Mouse (Mus musculus) left cerebral cortex, postnatal 36 days (tissue): Measurements from ENCODE around the gene Ddrgk1. TPM values are rescaled to one million over a fixed set of nuclear protein-coding genes. Genes with fewer than 3 reads are reported as not detected.
"Not testable (repeated sequence)": the region's sequence is repeated elsewhere in the genome, so short reads cannot be mapped to it uniquely, and the experiment has no call there.

Experiments used
- DNase-seq, 2 experiments: peaks; one replicate each; pipeline ENCODE4 v3.0.0; 2021 to 2022; ENCODE audit warnings: low spot score in 2 of 2, mixed read lengths in 1 of 2
- intact Hi-C: fragments of 180-260 bp; cut with DNase I; formaldehyde crosslinking; loops from one replicate; pipeline ENCODE4 v1.15.1; 2025
- total RNA-seq, 2 experiments: library from RNA; stranded (reverse); gene quantifications; 2 replicates each; pipeline ENCODE4 v1.2.3; 2021

Gene Ddrgk1
- total RNA-seq, 2 experiments from 2014 or later, result 97.9 to 102 TPM

GRCm38 (mm10) chr2:130655660-130656339 is 8.7 kb downstream of the Ddrgk1 start:
- intact Hi-C loops, result loop anchor here (2.0 kb wide), 1 partner anchor 13 kb away; the partner anchor contains the start of gene Lzts3
- DNase-seq, result peak in 1 of 2 experiments; percentile 20

- no peak for DNase-seq
- intact Hi-C loops, result no loop called here
Observed at GRCm38 (mm10) chr2:130653760-130654159, 10.7 kb downstream of the Ddrgk1 start.

- intact Hi-C loops, result no loop called here
- peak in 1 of 2 experiments; percentile 47 for DNase-seq
Observed at GRCm38 (mm10) chr2:130653303-130653702, 11.2 kb downstream of the Ddrgk1 start.

- intact Hi-C loops, DNase-seq: not testable (repeated sequence)
Observed at GRCm38 (mm10) chr2:130649028-130649427, 15.4 kb downstream of the Ddrgk1 start.

GRCm38 (mm10) chr2:130645198-130645597 is 19.3 kb downstream of the Ddrgk1 start:
- DNase-seq, result no peak
- intact Hi-C loops, result no loop called here

GRCm38 (mm10) chr2:130642684-130643369 is 21.6 kb downstream of the Ddrgk1 start, which contains the start of gene Lzts3:
Gene Lzts3 (minus strand): TSS chr2:130642803.
- intact Hi-C loops, result loop anchor here (2.0 kb wide), 1 partner anchor 14 kb away; no protein-coding TSS in a partner anchor
- peak; percentile 90 to 94 for DNase-seq

- DNase-seq, result no peak
- intact Hi-C loops, result loop anchor here (2.0 kb wide), 1 partner anchor 15 kb away; no protein-coding TSS in a partner anchor
Observed at GRCm38 (mm10) chr2:130642197-130642660, 22.2 kb downstream of the Ddrgk1 start.

- intact Hi-C loops, result loop anchor here (2.0 kb wide), 1 partner anchor 15 kb away; no protein-coding TSS in a partner anchor
- no peak for DNase-seq
Observed at GRCm38 (mm10) chr2:130641351-130642025, 23.0 kb downstream of the Ddrgk1 start.

GRCm38 (mm10) chr2:130639276-130639675 is 25.2 kb downstream of the Ddrgk1 start:
- DNase-seq, result no peak
- intact Hi-C loops, result no loop called here

- intact Hi-C loops, result no loop called here
- DNase-seq, result no peak
Observed at GRCm38 (mm10) chr2:130638101-130638611, 26.3 kb downstream of the Ddrgk1 start.

GRCm38 (mm10) chr2:130635847-130636246 is 28.6 kb downstream of the Ddrgk1 start:
- intact Hi-C loops, result no loop called here
- DNase-seq, result peak; percentile 27 to 67

GRCm38 (mm10) chr2:130634739-130635411 is 29.6 kb downstream of the Ddrgk1 start:
- peak in 1 of 2 experiments; percentile 44 for DNase-seq
- intact Hi-C loops, result no loop called here

GRCm38 (mm10) chr2:130634006-130634738 is 30.3 kb downstream of the Ddrgk1 start:
- intact Hi-C loops, result no loop called here

GRCm38 (mm10) chr2:130632887-130633675 is 31.4 kb downstream of the Ddrgk1 start:
- DNase-seq, result no peak
- intact Hi-C loops, result no loop called here

More at GRCm38 (mm10) chr2:130634006-130634738, 30.3 kb downstream of the Ddrgk1 start:
- peak in 1 of 2 experiments; percentile 9 for DNase-seq

- peak in 1 of 2 experiments; percentile 36 for DNase-seq
- intact Hi-C loops, result no loop called here
Observed at GRCm38 (mm10) chr2:130632416-130632815, 32.0 kb downstream of the Ddrgk1 start.

- DNase-seq, result peak; percentile 90
- intact Hi-C loops, result no loop called here
Observed at GRCm38 (mm10) chr2:130629839-130630203, 34.6 kb downstream of the Ddrgk1 start, which contains the start of the genes Fastkd5 and Ubox5. Gene Fastkd5 (minus strand): TSS chr2:130630027. Gene Ubox5 (minus strand): TSS chr2:130630038.

GRCm38 (mm10) chr2:130629080-130629838 is 35.2 kb downstream of the Ddrgk1 start:
- intact Hi-C loops, result no loop called here
- DNase-seq, result peak in 1 of 2 experiments; percentile 26
